Mouse (Mus musculus) cerebral cortex, adult 2 months (tissue): ENCODE results near the gene Foxn3.

Experiments
- WGBS: fragments of 180-500 bp; shearing (Covaris S2); methylation state at CpG from one replicate; pipeline ENCODE4 v1.1.7; 2018; 5-methylcytosine and 5-hydroxymethylcytosine counted together

Gene Foxn3

DNA sequence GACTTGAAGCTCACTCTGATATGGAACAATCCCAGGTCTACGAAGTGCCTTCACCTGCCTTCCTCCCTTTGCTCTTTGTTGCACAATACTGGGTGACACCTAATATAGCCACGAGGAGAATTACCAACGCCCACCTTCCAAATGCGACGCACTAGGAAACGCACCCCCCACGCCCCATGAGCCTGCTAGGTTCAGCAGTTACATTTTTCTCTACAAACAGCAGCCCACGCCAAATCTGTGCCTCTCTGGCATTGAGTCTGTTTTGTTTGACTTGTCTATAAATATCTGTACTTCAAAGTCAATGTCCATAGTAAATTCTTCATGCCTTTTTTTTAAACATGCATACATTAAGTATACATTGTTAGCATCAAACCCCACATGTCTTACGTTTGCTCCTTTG, 145.5 kb downstream of the Foxn3 start:
- WGBS, result 55% methylated on average over 9 of the region's 9 CpGs

DNA sequence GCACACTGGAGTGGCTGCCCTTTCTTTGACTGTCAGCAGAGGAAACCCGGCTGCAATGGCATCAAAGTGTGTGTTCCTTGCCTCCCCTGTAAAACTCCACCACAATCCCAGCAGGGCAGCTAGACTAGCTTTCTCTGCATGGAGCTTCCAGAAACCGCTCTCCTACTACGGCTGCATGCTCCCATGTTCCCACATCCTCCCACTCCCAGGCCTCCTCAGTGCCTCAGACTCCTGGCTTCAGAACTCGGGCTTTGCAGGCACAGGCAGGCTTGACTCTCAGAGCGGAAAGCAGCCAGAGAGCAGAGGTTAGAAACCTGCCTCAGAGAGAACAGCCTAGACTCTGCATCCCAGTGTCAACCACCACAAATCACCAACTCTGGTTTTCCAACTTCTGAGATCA, 147.8 kb downstream of the Foxn3 start:
- WGBS, result 53% methylated on average over 5 of the region's 5 CpGs

DNA sequence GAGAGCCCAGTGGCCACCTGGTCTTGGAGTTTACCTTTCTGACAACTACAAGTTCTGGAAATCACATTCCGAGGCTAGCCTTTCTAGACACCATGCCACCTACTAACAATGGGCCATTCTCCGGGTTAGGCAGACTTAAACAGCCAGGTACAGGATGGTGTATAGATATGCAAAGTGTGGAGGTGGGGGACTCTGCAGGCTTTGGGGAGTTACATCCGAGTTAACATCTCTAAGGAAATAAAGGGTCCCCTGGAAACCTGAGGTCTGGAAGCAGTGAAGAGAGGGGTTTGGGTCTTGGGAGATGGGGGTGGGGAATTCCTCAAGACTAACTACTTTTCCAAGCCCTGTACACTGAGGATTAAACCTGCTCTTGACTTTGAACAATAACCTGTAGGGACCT, 150.9 kb downstream of the Foxn3 start:
- WGBS, result 87% methylated on average over 3 of the region's 3 CpGs

DNA sequence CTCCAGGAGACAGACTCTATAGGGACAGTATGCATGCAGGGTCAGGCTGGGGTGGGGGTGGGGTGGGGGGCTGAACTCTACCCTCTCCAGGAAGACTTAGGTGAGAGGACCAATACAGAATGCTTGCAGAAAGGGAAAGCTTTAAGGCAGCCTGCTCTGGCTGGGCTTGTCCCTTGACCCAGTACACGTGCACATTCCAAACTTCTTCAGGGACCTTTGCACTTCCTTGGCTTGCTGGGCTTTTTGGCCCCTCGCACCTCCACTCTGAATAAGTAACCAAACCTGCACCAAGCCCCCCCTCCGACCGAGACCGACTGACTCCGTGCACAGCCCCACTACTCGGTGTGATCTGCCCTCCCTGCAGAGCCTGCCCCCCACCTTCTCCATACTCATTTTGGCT, 151.3 kb downstream of the Foxn3 start:
- WGBS, result 89% methylated on average over 7 of the region's 7 CpGs

DNA sequence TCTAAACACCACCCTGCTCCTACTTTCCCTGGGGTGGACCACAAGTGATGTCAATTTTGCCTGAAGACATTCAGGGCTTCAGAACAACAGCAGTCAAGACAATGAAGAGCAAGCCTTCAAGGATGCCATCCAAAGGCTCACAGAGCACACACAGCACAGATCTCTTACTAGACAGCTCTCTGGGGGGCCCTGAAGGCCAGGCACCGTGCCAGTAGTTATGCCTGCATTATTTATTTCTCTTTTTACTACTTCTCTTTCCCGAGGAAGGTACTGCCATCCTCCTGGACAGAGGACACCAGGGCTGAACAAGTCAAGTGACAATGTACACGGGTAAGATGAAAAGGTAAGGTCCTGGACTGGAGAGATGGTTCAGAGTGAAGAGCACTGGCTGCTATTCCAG, 154.7 kb downstream of the Foxn3 start:
- WGBS, result 68% methylated on average over 3 of the region's 3 CpGs

DNA sequence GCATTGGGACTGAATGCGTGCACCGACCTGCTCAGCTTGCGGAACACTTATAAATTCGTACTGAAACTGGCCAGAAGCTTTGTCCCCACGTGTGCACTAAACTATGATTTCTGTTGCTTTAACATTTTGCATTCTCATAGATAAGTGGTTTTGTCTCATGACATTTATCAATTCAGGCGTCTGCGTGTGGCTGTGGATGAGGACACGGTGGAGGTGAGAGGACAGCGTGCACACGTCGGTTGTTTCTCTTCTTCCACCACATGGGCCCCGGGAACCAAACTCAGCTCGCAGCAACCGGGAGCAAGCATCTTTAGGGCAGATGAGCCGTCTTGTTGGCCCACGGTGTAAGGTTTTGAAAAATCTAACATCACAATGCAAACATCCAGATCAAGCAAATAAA, 155.3 kb downstream of the Foxn3 start:
- 91% methylated on average over 16 of the region's 16 CpGs for WGBS

DNA sequence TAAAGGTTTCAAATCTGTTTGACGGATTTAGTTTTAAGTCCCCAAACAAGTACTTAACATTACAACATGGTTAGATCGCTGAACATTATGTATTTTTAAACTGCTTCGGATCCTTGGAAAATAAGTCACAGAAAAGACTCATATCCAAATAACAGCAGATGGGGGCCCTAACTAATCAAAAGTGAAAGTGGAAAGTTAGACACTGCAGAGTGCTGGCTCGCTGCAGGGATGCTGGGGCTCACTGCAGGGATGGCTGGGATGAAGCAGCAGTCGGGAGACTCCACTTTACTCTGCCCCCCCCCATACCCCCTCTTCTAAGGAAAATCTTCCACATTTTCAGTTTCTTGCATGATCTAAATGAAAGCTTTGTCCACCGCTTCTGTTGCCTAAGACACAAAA, 156.1 kb downstream of the Foxn3 start:
- WGBS, result 46% methylated on average over 6 of the region's 6 CpGs

DNA sequence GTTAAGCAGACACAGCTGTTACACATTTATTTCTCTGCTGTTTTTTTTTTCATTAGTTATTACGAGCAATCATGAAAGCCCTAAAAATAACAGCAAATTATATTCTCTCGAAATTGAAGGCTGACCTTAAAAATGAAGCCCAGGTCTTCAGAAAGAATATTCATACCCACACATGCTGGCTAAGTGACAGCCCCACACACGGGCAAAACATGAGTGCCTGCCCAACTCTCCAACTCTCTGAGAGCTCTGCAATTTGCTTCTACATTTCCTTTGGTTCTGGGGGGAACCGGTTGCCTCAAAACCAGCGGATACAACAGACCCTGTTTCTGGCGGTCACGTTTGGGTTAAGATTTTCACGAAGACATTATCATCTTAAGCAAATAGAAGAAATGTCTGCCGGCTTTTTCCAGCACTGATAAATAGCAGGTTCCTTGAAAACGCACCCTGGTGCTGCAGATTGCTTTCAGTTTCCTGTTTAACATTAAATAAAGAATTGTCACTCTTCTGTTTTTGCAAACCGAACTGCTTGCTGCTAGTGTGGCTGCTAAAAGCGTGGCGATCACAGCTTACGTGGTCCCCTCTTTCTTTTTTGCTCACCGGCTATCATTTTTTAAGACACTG, 156.6 kb downstream of the Foxn3 start:
- WGBS, result 23% methylated on average over 15 of the region's 15 CpGs

DNA sequence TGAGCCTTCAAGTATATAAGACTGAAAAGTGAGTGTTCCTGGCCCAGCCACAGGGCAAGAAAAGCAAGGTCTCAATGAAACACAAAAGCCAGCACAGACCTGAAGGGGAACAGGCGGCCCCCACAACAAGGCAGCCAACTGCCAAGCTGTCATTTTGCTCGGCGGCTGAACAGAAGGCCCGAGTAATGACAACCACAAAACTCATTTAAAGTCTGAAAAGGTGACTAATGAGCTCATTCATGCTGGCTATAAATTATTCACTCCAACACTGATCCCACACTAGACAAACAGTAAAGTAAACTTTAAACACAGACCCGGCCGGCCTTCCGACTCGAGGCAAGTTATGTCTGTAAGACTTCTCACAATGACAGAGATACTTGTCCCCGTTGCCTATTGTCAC, 157.1 kb downstream of the Foxn3 start:
- WGBS, result 59% methylated on average over 9 of the region's 9 CpGs

DNA sequence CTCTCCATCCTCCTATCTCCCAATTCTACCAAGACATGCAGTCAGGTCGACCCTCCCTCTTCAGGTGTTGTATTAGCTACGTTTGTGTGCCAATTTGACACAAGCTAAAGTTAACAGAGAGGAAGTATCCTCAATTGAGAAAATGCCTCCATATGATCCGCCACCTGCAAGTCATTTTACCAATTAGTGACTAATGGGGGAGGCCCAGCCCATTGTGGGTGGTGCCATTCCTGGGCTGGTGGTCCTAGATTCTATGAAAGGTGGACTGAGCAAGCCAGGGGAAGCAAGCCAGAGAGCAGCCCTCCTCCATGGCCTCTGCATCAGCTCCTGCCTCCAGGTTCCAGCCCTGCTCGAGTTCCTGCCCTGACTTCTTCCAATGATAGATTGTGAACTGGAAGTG, 158.0 kb downstream of the Foxn3 start:
- 90% methylated on average over 4 of the region's 4 CpGs for WGBS

DNA sequence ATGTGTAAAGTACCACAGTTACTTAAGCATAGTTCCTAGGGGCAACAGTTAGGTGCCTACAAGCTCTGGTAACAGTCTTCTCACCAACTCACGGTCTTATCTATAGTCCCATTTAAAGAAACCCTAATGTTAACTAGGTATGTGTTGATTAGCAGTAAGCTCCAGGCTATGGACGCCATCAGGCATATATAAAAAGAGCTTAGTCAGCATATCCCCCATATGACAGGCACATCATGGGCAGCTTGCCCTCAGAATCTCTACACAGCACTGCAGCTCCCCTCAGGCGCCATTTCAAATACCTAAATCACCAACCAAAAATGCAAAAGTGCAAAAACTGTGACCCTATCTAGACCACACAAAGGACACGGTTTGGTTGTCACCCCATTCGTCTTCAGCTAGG, 160.4 kb downstream of the Foxn3 start:
- 98% methylated on average over 5 of the region's 5 CpGs for WGBS

DNA sequence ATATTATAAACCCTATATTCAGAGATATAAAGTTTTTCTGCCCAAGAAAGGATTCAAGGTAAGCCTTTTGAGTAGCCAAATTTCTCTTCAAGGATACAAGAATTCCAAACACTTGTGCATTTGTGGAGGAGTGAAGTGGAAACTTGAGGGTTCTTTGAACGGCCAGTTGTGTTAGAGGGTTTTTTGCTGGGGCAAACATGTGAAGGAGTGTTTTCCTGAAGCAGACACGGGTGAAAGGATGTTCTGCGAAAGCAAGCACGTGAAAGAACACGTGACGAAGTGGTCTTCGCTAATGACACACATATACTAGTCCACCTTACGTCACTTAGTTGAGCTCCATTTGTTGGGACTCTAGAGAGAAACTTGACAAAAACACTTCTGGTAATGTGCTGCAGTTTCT, 162.5 kb downstream of the Foxn3 start:
- 98% methylated on average over 8 of the region's 8 CpGs for WGBS

DNA sequence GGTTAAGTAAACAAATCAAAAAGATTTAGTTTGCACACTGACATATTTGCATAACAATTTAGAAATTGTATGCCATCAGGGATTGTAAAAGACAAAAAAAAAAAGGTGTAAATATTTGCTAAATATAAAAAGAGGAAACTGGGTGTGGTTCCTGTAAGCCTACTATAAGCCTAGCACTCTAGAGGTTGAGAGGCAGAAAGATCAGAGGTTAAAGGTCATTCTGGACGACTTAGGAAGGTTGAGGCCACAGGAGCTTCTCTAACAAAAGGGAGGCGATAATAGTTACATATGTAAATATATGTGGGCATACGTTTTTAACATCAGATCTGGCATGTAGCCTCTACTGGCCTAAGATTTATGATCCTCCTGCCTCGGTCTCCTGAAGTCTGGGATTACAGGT, 163.8 kb downstream of the Foxn3 start:
- 82% methylated on average over 4 of the region's 4 CpGs for WGBS

DNA sequence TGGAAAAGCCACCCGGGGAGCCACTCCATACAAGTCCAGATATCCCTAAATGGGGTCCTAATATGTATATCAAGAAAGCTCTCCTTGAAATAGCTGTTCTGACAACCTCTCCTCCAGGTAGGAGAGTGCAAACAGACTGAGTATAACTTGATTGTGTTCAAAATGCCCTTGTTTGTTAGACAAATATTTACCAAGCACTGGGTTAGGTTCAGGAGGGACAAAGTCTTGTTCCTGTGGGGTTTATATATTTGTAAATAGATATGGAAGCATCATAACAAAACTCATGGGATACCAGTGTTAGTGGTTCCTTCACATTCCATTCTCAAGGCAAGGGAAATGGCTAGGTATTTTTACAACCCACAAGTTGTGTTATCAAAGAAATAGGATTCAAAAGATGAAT, 166.9 kb downstream of the Foxn3 start:
- 92% methylated on average over 1 of the region's 1 CpGs for WGBS

DNA sequence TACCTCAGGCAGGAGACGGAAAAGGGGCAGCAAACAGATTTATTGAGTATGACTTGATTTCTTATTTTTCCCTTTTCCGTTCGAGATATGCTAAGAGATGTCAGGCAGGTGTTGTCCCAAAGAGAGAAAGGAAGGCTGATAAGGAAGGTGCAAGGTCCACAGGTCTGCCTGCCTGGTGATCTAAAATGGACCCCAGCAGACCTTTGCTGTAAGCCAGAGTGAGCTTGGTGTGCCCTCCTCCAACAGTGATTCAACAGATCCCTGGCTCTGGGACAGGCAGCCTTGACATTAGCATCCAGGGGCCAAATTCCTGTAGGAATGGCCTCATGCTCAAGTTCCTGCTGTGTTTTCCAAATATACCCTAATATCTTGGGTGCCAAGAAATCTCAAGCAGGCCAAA, 168.3 kb downstream of the Foxn3 start:
- 91% methylated on average over 3 of the region's 3 CpGs for WGBS

DNA sequence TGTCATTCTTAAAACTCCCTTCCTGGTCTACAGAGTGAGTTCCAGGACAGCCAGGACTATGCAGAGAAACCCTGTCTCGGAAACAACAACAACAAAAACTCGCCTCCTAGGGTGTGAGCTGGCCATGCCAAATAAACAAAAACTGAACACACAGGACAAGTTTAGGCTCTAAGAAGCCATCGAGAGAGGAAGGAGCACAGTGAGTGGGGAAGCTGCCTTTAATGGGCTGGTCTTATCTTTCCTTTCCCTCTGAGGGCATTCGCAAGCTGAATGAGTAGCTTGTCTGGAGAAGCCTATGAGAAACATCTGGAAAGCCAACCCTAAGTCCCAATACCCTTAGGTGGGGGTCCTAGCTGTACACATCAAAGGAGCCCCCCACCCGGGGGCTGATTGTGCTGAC, 168.7 kb downstream of the Foxn3 start:
- 60% methylated on average over 5 of the region's 5 CpGs for WGBS

DNA sequence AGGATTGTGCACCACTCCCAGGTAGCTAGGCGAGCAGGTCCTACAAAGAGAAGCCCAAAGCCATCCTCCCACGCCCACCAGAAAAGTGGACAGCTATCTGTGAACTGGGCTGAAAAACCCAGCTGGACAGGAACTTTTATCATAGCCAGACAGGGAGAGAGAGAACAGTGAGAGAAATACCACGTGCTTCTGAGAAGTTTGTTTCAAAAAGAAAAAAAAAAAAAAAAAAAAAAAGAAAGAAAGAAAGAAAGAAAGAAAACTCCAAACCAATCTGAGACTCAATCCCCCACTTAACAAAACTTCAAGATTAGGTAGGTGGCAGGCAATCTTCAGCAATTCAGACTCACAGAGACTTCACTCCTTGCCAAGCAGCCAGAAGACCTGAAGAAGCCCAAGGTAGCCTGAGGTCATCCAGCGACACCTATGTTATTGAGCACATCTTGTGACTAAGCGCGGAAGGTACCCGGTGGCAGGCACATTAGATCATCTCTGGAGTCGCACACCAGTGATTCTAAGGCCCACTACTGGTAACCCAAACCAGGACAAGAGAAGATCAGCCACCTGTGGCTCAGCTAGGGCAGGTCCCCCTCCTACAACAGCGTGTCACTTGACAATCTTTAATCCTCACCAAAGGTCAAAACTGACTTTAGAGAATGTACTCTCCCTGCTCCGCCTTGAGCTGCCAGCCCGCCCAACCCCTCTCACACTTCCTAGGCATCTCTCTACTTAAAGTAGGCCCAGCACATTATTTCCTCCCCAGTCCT, 169.3 kb downstream of the Foxn3 start:
- WGBS, result 74% methylated on average over 11 of the region's 11 CpGs

DNA sequence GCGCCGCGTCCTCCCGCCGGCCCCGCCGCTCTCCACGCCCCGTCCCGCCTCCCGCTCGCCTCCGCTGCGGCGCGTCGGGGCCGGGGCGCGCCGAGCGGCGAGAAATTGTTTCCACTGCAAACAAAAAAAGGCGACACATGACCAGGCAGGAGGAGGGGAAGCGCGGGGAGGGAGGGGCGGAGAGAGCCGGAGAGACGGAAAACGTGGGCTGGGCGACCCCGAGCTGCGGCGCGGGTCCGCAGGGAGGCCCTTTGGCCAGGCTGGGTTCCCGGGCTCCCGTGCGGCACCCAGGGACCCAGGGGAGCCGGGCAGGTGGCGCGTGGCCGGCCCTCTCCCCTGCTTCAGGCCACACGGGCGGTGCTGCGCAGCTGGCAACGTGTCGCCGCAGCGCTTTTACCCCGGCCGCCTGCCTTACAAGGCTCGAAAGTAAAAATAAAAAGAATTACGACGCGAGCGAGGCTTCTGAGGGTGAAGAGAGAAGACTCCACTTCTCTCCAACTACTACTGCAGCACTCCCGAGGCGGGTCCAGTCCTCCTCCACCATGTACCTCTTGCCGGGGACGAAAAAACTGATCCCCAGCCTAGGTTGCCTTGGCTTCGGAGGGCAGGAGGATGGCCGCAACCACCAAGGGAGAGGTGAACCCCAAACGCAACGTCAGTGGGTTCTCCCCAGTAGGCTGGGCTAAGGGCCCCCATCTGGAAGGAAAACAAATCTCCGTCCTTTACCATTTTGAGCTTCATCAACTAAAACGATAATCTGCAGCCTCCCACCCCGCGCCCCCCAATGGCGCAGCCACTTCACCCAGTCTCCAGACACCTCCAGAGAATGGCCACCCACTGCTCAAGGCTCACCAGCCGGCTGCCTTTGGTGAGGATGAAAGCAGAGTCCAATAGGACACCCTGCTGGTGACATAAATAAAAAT, 170.2 kb downstream of the Foxn3 start:
- under 1% methylated on average over 67 of the region's 71 CpGs for WGBS

DNA sequence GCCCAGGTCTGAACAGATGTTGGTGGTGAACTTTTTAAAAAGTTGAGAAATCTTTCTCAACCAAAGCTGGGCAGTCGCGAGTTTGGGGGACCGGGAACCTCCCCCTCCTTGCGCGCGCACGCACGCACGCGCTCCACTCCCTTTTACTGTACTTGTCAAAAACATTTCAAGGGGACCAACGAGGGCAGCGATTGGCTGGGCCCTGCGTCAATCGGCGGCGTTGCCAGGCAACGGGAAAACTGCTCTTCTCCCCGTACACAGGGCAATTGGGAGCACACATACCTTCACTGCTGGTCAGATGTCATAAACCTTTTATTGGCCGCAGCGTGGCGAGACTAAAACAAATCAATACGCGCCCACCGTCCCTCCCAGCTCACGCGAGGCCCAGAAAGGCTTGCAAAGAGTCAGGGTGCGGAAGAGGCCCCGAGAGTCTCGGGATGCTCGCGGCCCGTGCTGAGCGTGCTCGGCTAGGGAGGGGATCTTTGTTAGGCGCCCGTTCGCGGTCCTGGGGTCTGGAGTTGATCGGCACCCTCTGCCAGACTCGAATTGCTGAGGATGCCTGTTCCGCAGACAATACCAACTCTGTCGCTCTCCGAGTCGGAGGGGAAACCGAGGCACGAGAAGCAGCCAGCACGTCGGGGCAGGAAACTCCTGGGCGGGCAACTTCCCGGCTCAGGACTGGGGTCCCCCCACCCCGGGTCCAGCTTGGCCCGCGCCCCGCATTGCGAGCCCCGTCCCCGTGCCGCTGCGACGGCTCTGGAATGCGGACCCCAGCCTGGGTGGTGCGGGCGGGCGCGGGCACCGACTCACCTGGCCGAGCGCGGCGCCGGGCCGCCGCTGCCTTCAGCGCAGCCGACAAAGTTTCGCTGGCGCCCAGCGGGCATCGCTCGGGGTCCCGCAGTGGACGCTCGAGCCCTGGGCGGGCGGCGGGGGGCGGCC, 171.2 kb downstream of the Foxn3 start:
- under 1% methylated on average over 87 of the region's 87 CpGs for WGBS

DNA sequence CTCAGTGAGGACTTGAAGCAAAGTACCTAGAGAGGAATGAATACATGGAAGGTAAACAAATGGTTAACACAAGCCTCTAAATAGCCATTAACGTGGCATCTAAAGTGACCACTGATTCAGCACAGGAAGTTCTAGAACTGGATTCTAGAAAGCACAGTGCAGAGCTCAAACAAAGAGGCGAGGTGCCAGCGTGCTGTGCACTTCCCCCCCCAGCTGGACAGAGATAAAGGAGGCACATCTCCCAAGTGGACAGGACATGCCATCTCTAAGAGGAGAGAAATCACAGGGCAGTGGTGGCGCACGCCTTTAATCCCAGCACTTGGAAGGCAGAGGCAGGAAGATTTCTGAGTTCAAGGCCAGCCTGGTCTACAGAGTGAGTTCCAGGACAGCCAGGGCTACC, 173.0 kb downstream of the Foxn3 start:
- 69% methylated on average over 5 of the region's 5 CpGs for WGBS

DNA sequence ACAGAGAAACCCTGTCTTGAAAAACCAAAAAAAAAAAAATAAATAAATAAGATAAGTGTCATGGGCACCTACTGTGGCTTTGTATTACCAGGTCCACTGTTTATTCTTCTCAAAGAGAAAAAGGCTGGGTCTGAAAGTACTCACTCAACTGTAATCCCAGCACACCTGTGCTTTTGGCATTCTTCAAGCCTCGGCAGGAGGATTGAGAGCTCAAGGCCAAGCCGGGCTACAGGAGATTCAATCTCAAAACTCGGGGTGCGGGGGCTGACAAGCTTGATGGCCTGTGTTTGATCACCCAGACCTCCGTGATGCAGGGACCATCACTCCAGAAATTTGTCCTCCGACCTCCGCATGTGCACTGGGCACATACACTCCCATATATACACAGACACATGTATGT, 174.1 kb downstream of the Foxn3 start:
- 93% methylated on average over 7 of the region's 7 CpGs for WGBS
